Mouse (Mus musculus) Patski (cell line): ENCODE data around the gene Rtn2. TPM values are rescaled to one million over a fixed set of nuclear protein-coding genes. Genes with fewer than 3 reads are reported as not detected.

ENCODE experiments used
- ATAC-seq: fragments of 100-300 bp; one replicate; pipeline ENCODE4 v1.8.0; 2021
- CTCF ChIA-PET: fragments of 350-600 bp; sonication (Branson Sonifier 250); formaldehyde crosslinking; loops from one replicate; lab custom pipeline; 2022; ENCODE audit warnings: inconsistent platforms; lab: Charles Lee
- POLR2A ChIA-PET: fragments of 350-600 bp; sonication (Branson Sonifier 250); formaldehyde crosslinking; loops from one replicate; lab custom pipeline; 2022; ENCODE audit warnings: antibody characterized with exemption, inconsistent platforms; lab: Charles Lee
- DNase-seq: peaks from one replicate; pipeline ENCODE4 v3.0.0-alpha.2; 2011; ENCODE audit warnings: low read depth, low spot score
- H3K27me3 ChIP-seq: fragments of 371-371 bp; one replicate; pipeline ENCODE4 v1.5.1; 2021
- CTCF ChIP-seq: fragments of 100-300 bp; IDR thresholded peaks from one replicate; pipeline ENCODE4 v1.5.1; 2021
- in situ Hi-C: fragments of 300-500 bp; cut with MboI; formaldehyde crosslinking; loops from 3 replicates; pipeline ENCODE4 v1.11.1; 2018; ENCODE audit warnings: low pct_unique_long_range_greater_than_20kb, mixed read lengths
- polyA plus RNA-seq: library from polyadenylated mRNA; unstranded; gene quantifications from one replicate; pipeline ENCODE4 v1.2.3, GENCODE M21; 2021

Gene Rtn2
- polyA plus RNA-seq, 1 experiment from 2014 or later: 4.0 TPM

GRCm38 (mm10) chr7:19297794-19298193, 15.4 kb downstream of the Rtn2 start:
- in situ Hi-C loops: no loop called here

GRCm38 (mm10) chr7:19299194-19299593, 16.8 kb downstream of the Rtn2 start:
- CTCF ChIA-PET: interaction anchor here (0.9 to 3.2 kb wide), 3 partner anchors 18 to 44 kb away, joined by 3 to 57 read pairs (median 16); partner anchors contain the start of gene Ercc1
- no peak for DNase-seq
- in situ Hi-C loops: no loop called here

More at GRCm38 (mm10) chr7:19297794-19298193, 15.4 kb downstream of the Rtn2 start:
- CTCF ChIA-PET: interaction anchor here (1.0 to 1.4 kb wide), 3 partner anchors 45 to 66 kb away, joined by 3 to 5 read pairs (median 3); no protein-coding TSS in a partner anchor
- POLR2A ChIA-PET: no interaction called here
- TF ChIP-seq CTCF: no peak
- H3K27me3 ChIP-seq: no peaks in the 10 kb centered on the region
- no peak for ATAC-seq
- DNase-seq: no peak

GRCm38 (mm10) chr7:19300501-19301421, 18.3 kb downstream of the Rtn2 start:
- DNase-seq (peak; percentile 65), ATAC-seq (peak; percentile 41)
- ChIA-PET POLR2A (interaction anchor here (1.0 to 1.2 kb wide), 2 partner anchors 41 to 44 kb away, joined by 4 read pairs; partner anchors contain the start of gene Ercc1), CTCF (interaction anchor here (0.7 to 3.2 kb wide), 14 partner anchors 8 to 123 kb away, joined by 3 to 57 read pairs (median 4); partner anchors contain the start of genes Ercc1 and Fosb)
- no peaks in the 10 kb centered on the region for H3K27me3 ChIP-seq
- no peak for TF ChIP-seq CTCF
- in situ Hi-C loops: loop anchor here (5.0 kb wide), 1 partner anchor 42 kb away; the partner anchor contains the start of gene Ercc1

More at GRCm38 (mm10) chr7:19299194-19299593, 16.8 kb downstream of the Rtn2 start:
- TF ChIP-seq CTCF: no peak
- H3K27me3 ChIP-seq: no peaks in the 10 kb centered on the region
- no peak for ATAC-seq
- POLR2A ChIA-PET: no interaction called here

GRCm38 (mm10) chr7:19301461-19302263, 19.2 kb downstream of the Rtn2 start:
- POLR2A ChIA-PET: interaction anchor here (1.2 kb wide), 1 partner anchor 40 kb away, joined by 4 read pairs; no protein-coding TSS in a partner anchor
- DNase-seq: no peak

GRCm38 (mm10) chr7:19302264-19303045, 20.0 kb downstream of the Rtn2 start:
- DNase-seq: no peak
- no peak for TF ChIP-seq CTCF
- no peak for ATAC-seq
- POLR2A ChIA-PET: no interaction called here
- CTCF ChIA-PET: interaction anchor here (1.8 to 4.0 kb wide), 3 partner anchors 14 to 60 kb away, joined by 11 to 26 read pairs (median 24); no protein-coding TSS in a partner anchor
- H3K27me3 ChIP-seq: no peaks in the 10 kb centered on the region
- in situ Hi-C loops: loop anchor here (5.0 kb wide), 1 partner anchor 40 kb away; the partner anchor contains the start of gene Ercc1

More at GRCm38 (mm10) chr7:19301461-19302263, 19.2 kb downstream of the Rtn2 start:
- no peaks in the 10 kb centered on the region for H3K27me3 ChIP-seq
- CTCF ChIA-PET: interaction anchor here (0.7 to 4.0 kb wide), 13 partner anchors 7 to 63 kb away, joined by 3 to 57 read pairs (median 7); partner anchors contain the start of genes Ercc1 and Fosb
- in situ Hi-C loops: loop anchor here (5.0 kb wide), 1 partner anchor 41 kb away; the partner anchor contains the start of gene Ercc1
- peak; percentile 19 for ATAC-seq
- TF ChIP-seq CTCF: no peak

- CTCF ChIA-PET: interaction anchor here (3.2 to 4.0 kb wide), 2 partner anchors 40 to 60 kb away, joined by 24 to 26 read pairs; no protein-coding TSS in a partner anchor
- in situ Hi-C loops: loop anchor here (5.0 kb wide), 1 partner anchor 39 kb away; the partner anchor contains the start of gene Ercc1
- POLR2A ChIA-PET: no interaction called here
- ATAC-seq (no peak), DNase-seq (no peak)
- H3K27me3 ChIP-seq: no peaks in the 10 kb centered on the region
- no peak for TF ChIP-seq CTCF
These were observed 20.6 kb downstream of the Rtn2 start for GRCm38 (mm10) chr7:19303046-19303305.

GRCm38 (mm10) chr7:19303770-19304169, 21.3 kb downstream of the Rtn2 start:
- DNase-seq: no peak
- H3K27me3 ChIP-seq: no peaks in the 10 kb centered on the region
- CTCF ChIA-PET: interaction anchor here (1.0 to 4.0 kb wide), 3 partner anchors 13 to 39 kb away, joined by 3 to 24 read pairs (median 3); no protein-coding TSS in a partner anchor
- no peak for ATAC-seq
- POLR2A ChIA-PET: no interaction called here
- TF ChIP-seq CTCF: no peak
- in situ Hi-C loops: loop anchor here (5.0 kb wide), 1 partner anchor 39 kb away; the partner anchor contains the start of gene Ercc1

GRCm38 (mm10) chr7:19304501-19305412, 22.3 kb downstream of the Rtn2 start:
- no peak for DNase-seq
- in situ Hi-C loops: loop anchor here (5.0 kb wide), 1 partner anchor 38 kb away; the partner anchor contains the start of gene Ercc1
- CTCF ChIA-PET: interaction anchor here (1.0 to 4.0 kb wide), 3 partner anchors 12 to 38 kb away, joined by 3 to 24 read pairs (median 3); no protein-coding TSS in a partner anchor

More at GRCm38 (mm10) chr7:19304501-19305412, 22.3 kb downstream of the Rtn2 start:
- no peaks in the 10 kb centered on the region for H3K27me3 ChIP-seq
- no peak for TF ChIP-seq CTCF
- POLR2A ChIA-PET: interaction anchor here (0.6 kb wide), 1 partner anchor 28 kb away, joined by 3 read pairs; no protein-coding TSS in a partner anchor
- no peak for ATAC-seq
